Mouse (Mus musculus) ES-E14 (cell line): ENCODE data around the gene Grhl1. TPM values are rescaled to one million over a fixed set of nuclear protein-coding genes. Genes with fewer than 3 reads are reported as not detected.
"Not testable (repeated sequence)": the region's sequence is repeated elsewhere in the genome, so short reads cannot be mapped to it uniquely, and the experiment has no call there.

Experiments
- DNase-seq: peaks from one replicate; pipeline ENCODE4 v3.0.0-alpha.2; 2013; ENCODE audit warnings: low read depth, low spot score
- H3K27ac ChIP-seq: 2 replicates; pipeline ENCODE4 v1.5.1; 2012; ENCODE audit warnings: low read depth, mild to moderate bottlenecking, low read length, moderate library complexity, mixed read lengths; ENCODE audit not compliant: poor library complexity, insufficient read depth, severe bottlenecking
- H3K36me3 ChIP-seq: 2 replicates; pipeline ENCODE4 v1.6.1; 2012; ENCODE audit warnings: mild to moderate bottlenecking, low read length, moderate library complexity, mixed read lengths; ENCODE audit not compliant: control insufficient read depth, poor library complexity, insufficient read depth, severe bottlenecking
- H3K4me1 ChIP-seq, 2 experiments: fragments of 150-350 bp in 1 of 2; sonication (generic) in 1 of 2; 2 replicates each; pipeline ENCODE4 v1.6.1; 2012; ENCODE audit warnings: low read length in 2 of 2, mild to moderate bottlenecking in 1 of 2, mixed read lengths in 1 of 2; ENCODE audit not compliant: control insufficient read depth in 2 of 2, insufficient read depth in 2 of 2, poor library complexity in 1 of 2
- H3K4me3 ChIP-seq, 2 experiments: fragments of 150-350 bp in 1 of 2; sonication (generic) in 1 of 2; 2 replicates each; pipeline ENCODE4 v1.5.1; 2012; ENCODE audit warnings: low read length in 2 of 2, low read depth in 1 of 2, mild to moderate bottlenecking in 1 of 2, mixed read lengths in 1 of 2; ENCODE audit not compliant: insufficient read depth in 1 of 2, poor library complexity in 1 of 2, severe bottlenecking in 1 of 2
- H3K9ac ChIP-seq: 2 replicates; pipeline ENCODE4 v1.6.1; 2012; ENCODE audit warnings: low read depth, mild to moderate bottlenecking, low read length, mixed read lengths; ENCODE audit not compliant: poor library complexity, insufficient read depth, severe bottlenecking
- H3K9me3 ChIP-seq: fragments of 150-350 bp; sonication (generic); 2 replicates; pipeline ENCODE4 v1.6.1; 2012; ENCODE audit warnings: low read depth, mild to moderate bottlenecking, low read length; ENCODE audit not compliant: control insufficient read depth, insufficient read depth
- CHD2 ChIP-seq: IDR thresholded peaks from 2 replicates; pipeline ENCODE4 v1.6.1; 2014; ENCODE audit warnings: mild to moderate bottlenecking, low read depth, low read length, inconsistent platforms
- HCFC1 ChIP-seq: IDR thresholded peaks from 2 replicates; pipeline ENCODE4 v1.6.1; 2012; ENCODE audit warnings: low read length, inconsistent platforms, borderline replicate concordance; ENCODE audit not compliant: insufficient read depth
- MAFK ChIP-seq: IDR thresholded peaks from 2 replicates; pipeline ENCODE4 v1.6.1; 2014; ENCODE audit warnings: mild to moderate bottlenecking, low read depth, low read length, inconsistent platforms; ENCODE audit not compliant: insufficient read depth
- ZC3H11A ChIP-seq: IDR thresholded peaks from 2 replicates; pipeline ENCODE4 v1.6.1; 2012; ENCODE audit warnings: low read depth, mild to moderate bottlenecking, inconsistent platforms, low read length, borderline replicate concordance
- ZNF384 ChIP-seq: IDR thresholded peaks from 2 replicates; pipeline ENCODE4 v1.6.1; 2012; ENCODE audit warnings: low read depth, low read length, inconsistent platforms
- in situ Hi-C, 2 experiments: fragments of 600-800 bp; cut with MboI; formaldehyde crosslinking; loops; one replicate each; pipeline ENCODE4 v1.15.1; 2025; ENCODE audit warnings: low sequenced_read_pairs in 2 of 2, inconsistent platforms in 1 of 2; ENCODE audit not compliant: unreplicated experiment in 2 of 2
- total RNA-seq: library from RNA; depleted of rRNA; stranded (reverse); fragments of 300-350 nt; gene quantifications from 2 replicates; pipeline ENCODE4 v1.2.3, GENCODE M21; 2012; rRNA removed

Grhl1 gene
- total RNA-seq, result 4.6 and 6.0 TPM in 2 replicates

DNA sequence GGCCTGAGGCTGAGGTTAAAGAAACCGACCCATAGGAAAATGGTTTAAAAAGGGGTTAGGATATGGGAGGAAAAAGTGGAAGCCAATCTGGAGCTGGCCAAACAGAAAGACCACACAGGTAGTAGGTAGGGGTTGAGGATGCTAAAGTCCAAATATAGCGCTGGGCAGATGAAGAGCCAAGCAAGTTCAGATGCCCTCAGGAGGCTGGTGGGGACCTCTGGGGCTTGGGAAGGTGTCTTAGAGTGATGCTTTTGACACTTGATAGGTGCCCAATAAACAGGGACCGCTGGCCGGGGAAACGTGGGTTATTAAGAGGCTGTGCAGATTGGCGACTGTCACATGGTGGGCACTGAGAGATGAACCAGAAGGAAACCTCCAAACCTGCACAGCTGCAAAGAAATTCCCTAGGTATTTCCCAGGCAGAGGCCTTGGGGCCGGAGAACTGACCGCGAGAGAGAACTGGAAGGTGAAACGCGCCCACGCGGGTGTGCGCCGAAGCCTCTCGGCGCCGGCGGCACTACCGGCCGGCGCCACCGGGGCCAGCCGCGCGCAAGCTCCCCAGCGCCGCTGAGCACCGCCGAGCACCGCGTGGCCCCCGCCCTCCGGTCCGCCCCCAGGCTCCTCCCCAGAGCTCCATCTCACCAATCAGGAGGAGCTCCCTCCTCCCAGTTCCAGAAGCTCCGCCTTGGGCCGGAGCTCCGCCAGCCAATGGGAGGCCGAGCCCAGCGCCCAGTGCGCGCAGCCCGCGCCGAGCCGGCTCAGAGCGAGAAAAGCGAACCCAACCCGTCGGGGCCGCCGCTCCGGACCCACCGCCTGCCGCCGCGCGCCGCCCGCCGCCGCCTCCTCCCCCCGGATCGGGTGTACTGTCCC is at the start of gene Grhl1:
Gene Grhl1 (plus strand): TSS at position 761 of the 870 bp plus-strand sequence.
- H3K27ac ChIP-seq, result no peak within 1 kb of the TSS
- peaks cover under 1% of the 10 kb centered on the region; the same call in 1 of the 2 replicates for H3K36me3 ChIP-seq
- in situ Hi-C loops, result no loop called here
- H3K9me3 ChIP-seq, result no peaks in the 10 kb centered on the region
- peak within 1 kb of the TSS; percentile 85 to 92 for H3K4me3 ChIP-seq
- H3K9ac ChIP-seq, result peak within 1 kb of the TSS; percentile 88
- H3K4me1 ChIP-seq, result no peaks in the 10 kb centered on the region
- TF ChIP-seq ZNF384 (no peak), MAFK (no peak), CHD2 (no peak)
- peak; percentile 86 for DNase-seq

DNA sequence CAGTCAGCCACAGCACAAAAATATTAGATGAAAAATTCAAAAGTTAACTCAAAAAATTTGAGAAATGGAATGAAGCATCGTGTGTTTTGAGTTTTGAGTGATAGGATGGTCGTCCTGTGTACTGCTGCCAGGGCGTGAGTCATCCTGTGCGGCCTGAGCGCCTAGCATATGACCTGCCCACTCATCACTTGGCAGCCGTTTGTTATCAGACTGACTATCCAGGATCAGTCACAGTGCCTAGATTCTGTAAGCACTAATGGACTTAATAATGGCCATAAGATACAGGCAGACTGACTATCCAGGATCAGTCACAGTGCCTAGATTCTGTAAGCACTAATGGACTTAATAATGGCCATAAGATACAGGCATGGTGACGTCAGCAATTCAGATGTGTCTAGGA is 47.0 kb upstream of the Grhl1 start:
- H3K9ac ChIP-seq, H3K27ac ChIP-seq, in situ Hi-C loops, H3K9me3 ChIP-seq, H3K4me3 ChIP-seq, H3K4me1 ChIP-seq, H3K36me3 ChIP-seq, DNase-seq: not testable (repeated sequence)

DNA sequence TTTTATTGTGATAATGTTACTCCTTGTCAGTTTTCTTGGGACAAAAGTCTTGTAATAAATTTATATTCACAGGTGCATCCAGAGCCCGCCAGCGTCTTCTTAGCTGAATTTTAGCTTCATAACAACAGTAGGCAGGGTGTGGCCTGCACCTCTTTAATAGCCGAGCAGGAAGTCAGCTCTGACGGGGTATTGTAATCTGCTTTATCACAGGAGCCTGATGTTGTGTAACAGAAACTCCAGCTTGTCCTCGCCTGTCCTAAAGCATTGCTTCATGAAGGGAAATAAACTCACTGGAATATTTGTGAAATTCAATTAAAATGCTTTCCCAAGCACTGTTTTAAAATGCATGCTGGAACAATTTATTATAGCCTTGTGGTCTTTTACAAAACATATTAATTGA is 35.7 kb upstream of the Grhl1 start:
- Histone ChIP-seq H3K9ac (no peak overlapping the region), H3K27ac (no peak overlapping the region), H3K36me3 (no peaks in the 10 kb centered on the region), H3K4me1 (peaks cover 0 to 1% of the 10 kb centered on the region in 2 experiments; a peak in 1 of 4 replicates), H3K4me3 (no peak overlapping the region), H3K9me3 (no peaks in the 10 kb centered on the region)
- TF ChIP-seq ZC3H11A (no peak), CHD2 (no peak), ZNF384 (no peak), MAFK (no peak), HCFC1 (no peak)
- in situ Hi-C loops, result no loop called here
- DNase-seq, result no peak

DNA sequence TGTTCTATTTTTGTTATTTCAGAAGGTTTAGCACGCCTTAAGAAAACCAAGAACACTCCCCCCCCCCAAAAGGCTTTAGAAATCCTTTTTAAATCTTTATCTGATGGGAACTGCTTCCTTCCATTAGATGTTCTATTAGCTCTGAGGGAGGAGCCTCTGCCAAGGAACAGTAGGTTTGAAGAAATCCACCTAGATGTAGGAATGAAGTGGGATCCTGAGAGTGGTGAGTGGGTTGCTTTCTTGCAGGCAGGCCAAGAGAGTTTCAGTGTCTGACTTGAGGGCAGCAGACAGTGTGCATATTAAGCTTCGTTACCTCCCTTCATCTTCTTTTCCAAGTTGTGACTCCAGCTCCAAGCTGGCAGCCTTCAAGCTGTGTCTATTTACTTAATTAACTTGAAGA is 34.9 kb upstream of the Grhl1 start:
- in situ Hi-C loops, result no loop called here
- H3K4me3 ChIP-seq, result no peak overlapping the region
- H3K27ac ChIP-seq, result no peak overlapping the region
- H3K9ac ChIP-seq, result no peak overlapping the region
- no peaks in the 10 kb centered on the region for H3K9me3 ChIP-seq
- H3K36me3 ChIP-seq, result no peaks in the 10 kb centered on the region
- DNase-seq, result no peak
- peaks cover 0 to 1% of the 10 kb centered on the region in 2 experiments; a peak in 1 of 4 replicates for H3K4me1 ChIP-seq
- TF ChIP-seq HCFC1 (no peak), ZNF384 (no peak), CHD2 (no peak), MAFK (no peak), ZC3H11A (no peak)

DNA sequence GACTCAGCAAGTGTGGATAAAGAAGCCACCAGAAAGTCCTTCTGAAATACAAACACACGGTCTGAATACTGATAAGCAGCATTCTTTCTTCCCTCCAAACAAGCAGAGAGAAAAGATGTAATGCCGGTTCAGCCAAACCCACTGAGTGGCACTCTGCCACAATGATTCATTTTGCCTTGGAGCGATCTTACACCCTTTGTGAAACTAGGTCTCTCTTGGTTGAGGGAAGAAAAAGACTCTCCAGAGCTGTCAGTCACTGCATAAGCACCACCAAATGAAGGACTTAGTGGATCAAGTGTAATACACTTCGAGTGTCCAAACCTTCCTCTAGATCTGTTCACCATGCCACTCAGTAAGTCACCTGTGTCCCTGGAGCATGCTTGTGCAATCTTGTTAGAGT is 34.1 kb upstream of the Grhl1 start:
- no peak for DNase-seq
- in situ Hi-C loops, result no loop called here
- H3K9me3 ChIP-seq, result no peaks in the 10 kb centered on the region
- TF ChIP-seq HCFC1, result no peak
- TF ChIP-seq CHD2, result no peak
- no peak for TF ChIP-seq ZC3H11A
- peaks cover 0 to 1% of the 10 kb centered on the region in 2 experiments; a peak in 1 of 4 replicates for H3K4me1 ChIP-seq
- no peak overlapping the region for H3K9ac ChIP-seq
- H3K36me3 ChIP-seq, result no peaks in the 10 kb centered on the region
- no peak overlapping the region for H3K4me3 ChIP-seq
- no peak overlapping the region for H3K27ac ChIP-seq
